Mouse (Mus musculus) MEL (cell line): ENCODE measurements around the gene Limd2. TPM values are rescaled to one million over a fixed set of nuclear protein-coding genes. Genes with fewer than 3 reads are reported as not detected.

Experiments
- DNase-seq: peaks from one replicate; pipeline ENCODE4 v3.0.0; 2011; ENCODE audit warnings: low read depth, low spot score
- H3K27ac ChIP-seq: 2 replicates; pipeline ENCODE4 v1.5.1; 2012; ENCODE audit warnings: low read depth, mild to moderate bottlenecking, control low read depth, low read length, moderate library complexity; ENCODE audit not compliant: control insufficient read depth
- H3K27me3 ChIP-seq, 2 experiments: fragments of 150-350 bp in 1 of 2; sonication (generic) in 1 of 2; 2 replicates each; pipeline ENCODE4 v1.6.1; 2012; ENCODE audit warnings: low read length in 2 of 2, mild to moderate bottlenecking in 2 of 2, improper control_type of control experiment in 1 of 2, moderate library complexity in 1 of 2; ENCODE audit not compliant: insufficient read depth in 2 of 2, control insufficient read depth in 1 of 2
- H3K36me3 ChIP-seq, 2 experiments: 2 replicates each; pipeline ENCODE4 v1.6.1; 2012 to 2014; ENCODE audit warnings: low read length in 2 of 2, improper control_type of control experiment in 1 of 2, inconsistent platforms in 1 of 2, mild to moderate bottlenecking in 1 of 2; ENCODE audit not compliant: insufficient read depth in 2 of 2, control insufficient read depth in 1 of 2
- H3K4me1 ChIP-seq, 2 experiments: fragments of 150-350 bp in 1 of 2; sonication (generic) in 1 of 2; 2 replicates each; pipeline ENCODE4 v1.6.1; 2012; ENCODE audit warnings: low read length in 2 of 2, improper control_type of control experiment in 1 of 2, mild to moderate bottlenecking in 1 of 2; ENCODE audit not compliant: insufficient read depth in 2 of 2, control insufficient read depth in 1 of 2
- H3K4me3 ChIP-seq, 2 experiments: fragments of 150-350 bp in 1 of 2; sonication (generic) in 1 of 2; 2 replicates each; pipeline ENCODE4 v1.5.1; 2012; ENCODE audit warnings: low read depth in 2 of 2, low read length in 2 of 2, mild to moderate bottlenecking in 2 of 2, moderate library complexity in 2 of 2, control low read depth in 1 of 2, improper control_type of control experiment in 1 of 2; ENCODE audit not compliant: control insufficient read depth in 1 of 2, insufficient read depth in 1 of 2
- H3K79me2 ChIP-seq: 2 replicates; pipeline ENCODE4 v1.6.1; 2012; ENCODE audit warnings: mild to moderate bottlenecking, low read length, moderate library complexity; ENCODE audit not compliant: control insufficient read depth, poor library complexity, insufficient read depth
- H3K9ac ChIP-seq: 2 replicates; pipeline ENCODE4 v1.6.1; 2012; ENCODE audit warnings: low read depth, mild to moderate bottlenecking, control low read depth, low read length, moderate library complexity; ENCODE audit not compliant: control insufficient read depth, poor library complexity, severe bottlenecking
- H3K9me3 ChIP-seq: fragments of 150-350 bp; sonication (generic); replicated peaks from 2 replicates; pipeline ENCODE4 v1.6.1; 2012; ENCODE audit warnings: mild to moderate bottlenecking, low read length, improper control_type of control experiment, moderate library complexity; ENCODE audit not compliant: insufficient read depth
- E2F4 ChIP-seq: IDR thresholded peaks from 2 replicates; pipeline ENCODE4 v1.6.1; 2011; ENCODE audit warnings: low read depth, low read length, improper control_type of control experiment, borderline replicate concordance
- ETS1 ChIP-seq: IDR thresholded peaks from 2 replicates; pipeline ENCODE4 v1.6.1; 2012; ENCODE audit warnings: low read depth, mild to moderate bottlenecking, inconsistent platforms, low read length, improper control_type of control experiment, moderate library complexity
- HCFC1 ChIP-seq: IDR thresholded peaks from 2 replicates; pipeline ENCODE4 v1.6.1; 2012; ENCODE audit warnings: low read depth, mild to moderate bottlenecking, inconsistent platforms, low read length, improper control_type of control experiment, moderate library complexity
- MAX ChIP-seq: IDR thresholded peaks from 2 replicates; pipeline ENCODE4 v1.6.1; 2011; ENCODE audit warnings: low read length, improper control_type of control experiment
- MEF2A ChIP-seq: IDR thresholded peaks from 2 replicates; pipeline ENCODE4 v1.6.1; 2014; ENCODE audit warnings: low read depth, mild to moderate bottlenecking, inconsistent platforms, low read length, improper control_type of control experiment; ENCODE audit not compliant: poor library complexity, insufficient replicate concordance, severe bottlenecking; ENCODE audit errors: extremely low read depth
- MYC ChIP-seq: IDR thresholded peaks from 2 replicates; pipeline ENCODE4 v1.6.1; 2011; ENCODE audit warnings: low read depth, mild to moderate bottlenecking, low read length, improper control_type of control experiment, moderate library complexity
- POLR2AphosphoS2 ChIP-seq: IDR thresholded peaks from 2 replicates; pipeline ENCODE4 v1.6.1; 2011; ENCODE audit warnings: low read length, improper control_type of control experiment
- USF2 ChIP-seq, 2 experiments: IDR thresholded peaks; 2 replicates each; pipeline ENCODE4 v1.6.1; 2011 to 2012; ENCODE audit warnings: improper control_type of control experiment in 2 of 2, low read length in 2 of 2, borderline replicate concordance in 1 of 2, inconsistent platforms in 1 of 2, low read depth in 1 of 2, mild to moderate bottlenecking in 1 of 2; ENCODE audit not compliant: insufficient read depth in 1 of 2
- ZC3H11A ChIP-seq: IDR thresholded peaks from 2 replicates; pipeline ENCODE4 v1.6.1; 2012; ENCODE audit warnings: low read depth, mild to moderate bottlenecking, inconsistent platforms, low read length, improper control_type of control experiment
- ZKSCAN1 ChIP-seq: IDR thresholded peaks from 2 replicates; pipeline ENCODE4 v1.6.1; 2012; ENCODE audit warnings: low read depth, mild to moderate bottlenecking, inconsistent platforms, low read length, improper control_type of control experiment, moderate library complexity
- polyA plus RNA-seq, 2 experiments: library from polyadenylated mRNA; stranded (reverse) in 1 of 2; unstranded in 1 of 2; fragments of >175 nt in 1 of 2; fragments of >200 nt in 1 of 2; gene quantifications; 2 replicates each; pipeline versions ENCODE4 v1.2.1 to v1.2.4; 2012; ENCODE audit warnings: low replicate concordance in 2 of 2, low read depth in 1 of 2; ENCODE audit not compliant: insufficient read length in 2 of 2, insufficient read depth in 1 of 2, missing spikeins in 1 of 2
- total RNA-seq: library from RNA; depleted of rRNA; stranded (reverse); fragments of 300-350 nt; gene quantifications from 2 replicates; pipeline ENCODE4 v1.2.3, GENCODE M21; 2012

Limd2 gene
- total and polyA plus RNA-seq, 3 experiments, result 58.6 to 201 TPM; not detected in 1

DNA sequence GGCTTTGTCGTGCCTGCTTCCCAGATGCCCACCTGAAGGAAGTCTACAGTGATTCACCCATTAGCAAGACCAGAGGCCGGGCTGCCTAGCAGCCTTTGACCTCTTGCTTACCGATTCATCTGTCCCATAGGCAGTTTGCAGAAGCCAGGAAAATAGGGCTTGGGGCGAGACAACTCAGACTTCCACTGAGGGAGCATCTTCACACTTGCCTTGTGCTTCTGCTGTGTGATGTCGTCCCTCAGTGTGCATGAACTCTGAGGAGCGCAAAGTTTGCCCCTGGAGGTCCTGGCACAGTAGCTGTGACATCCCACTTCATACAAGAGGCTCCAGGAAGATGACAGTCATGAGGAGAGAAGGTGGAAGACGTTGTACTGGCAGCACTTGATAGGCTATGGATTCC lies 3.5 kb downstream of the Limd2 start:
- no peak overlapping the region for H3K4me3 ChIP-seq
- H3K4me1 ChIP-seq, result peaks cover 0 to 20% of the 10 kb centered on the region in 2 experiments; a peak in 2 of 4 replicates
- peaks cover 0 to 4% of the 10 kb centered on the region in 2 experiments; a peak in 1 of 4 replicates for H3K36me3 ChIP-seq
- H3K27ac ChIP-seq, result no peak overlapping the region
- no peaks in the 10 kb centered on the region for H3K9me3 ChIP-seq
- no peaks in the 10 kb centered on the region for H3K27me3 ChIP-seq
- no peak overlapping the region for H3K9ac ChIP-seq
- DNase-seq, result no peak
- peaks cover 13% of the 10 kb centered on the region for H3K79me2 ChIP-seq
- TF ChIP-seq ZC3H11A, result no peak
- peak; percentile 60 for TF ChIP-seq POLR2AphosphoS2

DNA sequence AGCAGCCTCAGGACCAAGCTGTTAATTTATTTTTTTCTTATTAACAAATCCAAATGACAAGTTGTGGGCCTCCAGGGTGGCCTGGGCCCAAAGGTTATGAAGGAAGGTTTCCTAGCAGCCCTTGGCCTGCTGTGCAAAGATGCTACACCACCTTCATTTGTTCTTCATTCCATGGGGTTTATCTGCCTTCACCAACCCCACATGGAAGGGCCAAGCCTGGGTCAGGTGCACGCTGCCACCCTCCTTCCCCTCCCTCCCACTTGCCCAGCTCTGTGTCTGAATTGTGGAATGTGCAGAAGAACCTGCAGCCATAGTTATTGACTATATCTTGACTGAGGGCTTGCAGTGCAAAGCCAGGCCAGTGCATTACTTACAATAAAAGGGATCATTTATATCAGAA lies 4.4 kb downstream of the Limd2 start:
- peaks cover 13% of the 10 kb centered on the region for H3K79me2 ChIP-seq
- H3K4me1 ChIP-seq, result peaks cover 0 to 20% of the 10 kb centered on the region in 2 experiments; a peak in 2 of 4 replicates
- no peak for DNase-seq
- H3K27me3 ChIP-seq, result no peaks in the 10 kb centered on the region
- H3K9me3 ChIP-seq, result no peaks in the 10 kb centered on the region
- H3K4me3 ChIP-seq, result no peak overlapping the region
- no peak overlapping the region for H3K9ac ChIP-seq
- TF ChIP-seq MAX (no peak), POLR2AphosphoS2 (peak; percentile 4)
- no peak overlapping the region for H3K27ac ChIP-seq
- H3K36me3 ChIP-seq, result peaks cover 0 to 4% of the 10 kb centered on the region in 2 experiments; a peak in 1 of 4 replicates

- DNase-seq, result no peak
- TF ChIP-seq MYC, result no peak
- no peak; the same call in 1 of the 2 replicates for TF ChIP-seq POLR2AphosphoS2
- no peak for TF ChIP-seq E2F4
- TF ChIP-seq USF2 (IDR thresholded peaks at IDR 0.05; ENCODE audit: borderline replicate concordance in 1 of 2, insufficient read depth in 1 of 2, low read depth in 1 of 2, low read length in 2 of 2), result no peak
- TF ChIP-seq MEF2A, result no peak
- TF ChIP-seq HCFC1, result no peak
- TF ChIP-seq ETS1, result no peak
- TF ChIP-seq ZKSCAN1, result no peak
- peaks cover 0 to 16% of the 10 kb centered on the region in 2 experiments; a peak in 2 of 4 replicates for H3K4me1 ChIP-seq
- no peaks in the 10 kb centered on the region for H3K9me3 ChIP-seq
- H3K27me3 ChIP-seq, result no peaks in the 10 kb centered on the region
- H3K9ac ChIP-seq, result no peak overlapping the region
- no peak overlapping the region for H3K4me3 ChIP-seq
- H3K79me2 ChIP-seq, result peaks cover 13% of the 10 kb centered on the region
- no peak overlapping the region for H3K27ac ChIP-seq
- peaks cover 0 to 4% of the 10 kb centered on the region in 2 experiments; a peak in 1 of 4 replicates for H3K36me3 ChIP-seq
Observed at GRCm38 (mm10) chr11:106155761-106156160, 4.9 kb downstream of the Limd2 start.
